Mouse (Mus musculus): ENCODE measurements around the gene Irx4.

Gene Irx4

GRCm38 (mm10) chr13:73270451-73271081, 10.3 kb downstream of the Irx4 start:
- peak; percentile 46 for DNase-seq (ENCODE audit: low spot score)

GRCm38 (mm10) chr13:73271336-73272242, 11.3 kb downstream of the Irx4 start:
- peak; percentile 44 for DNase-seq (ENCODE audit: low spot score)

DNA sequence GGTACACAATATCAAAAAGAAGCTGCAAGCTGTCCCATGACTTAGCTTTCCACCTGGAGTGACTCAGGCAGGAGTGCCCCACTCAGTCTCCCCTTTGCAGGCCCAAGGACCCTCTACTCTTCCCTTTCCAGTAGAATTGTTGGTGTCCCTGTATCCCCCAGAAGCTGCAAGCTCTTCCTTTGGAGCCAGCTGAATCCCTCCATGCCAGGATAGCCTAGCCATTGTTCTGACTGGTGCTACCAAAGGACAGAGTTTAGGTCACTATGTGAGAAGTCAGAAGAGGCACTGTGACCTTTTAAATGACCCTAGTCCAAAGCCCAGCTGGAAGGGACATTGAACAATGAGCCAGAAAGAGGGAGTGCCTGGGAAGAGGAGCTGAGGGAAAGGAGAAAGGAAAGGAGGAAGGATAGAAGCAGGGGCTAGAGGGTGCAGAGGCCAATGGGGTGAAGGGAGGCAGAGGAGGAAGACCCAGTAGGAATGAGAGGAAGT, 12.6 kb downstream of the Irx4 start:
- peak; percentile 56 for DNase-seq (ENCODE audit: low spot score)

DNA sequence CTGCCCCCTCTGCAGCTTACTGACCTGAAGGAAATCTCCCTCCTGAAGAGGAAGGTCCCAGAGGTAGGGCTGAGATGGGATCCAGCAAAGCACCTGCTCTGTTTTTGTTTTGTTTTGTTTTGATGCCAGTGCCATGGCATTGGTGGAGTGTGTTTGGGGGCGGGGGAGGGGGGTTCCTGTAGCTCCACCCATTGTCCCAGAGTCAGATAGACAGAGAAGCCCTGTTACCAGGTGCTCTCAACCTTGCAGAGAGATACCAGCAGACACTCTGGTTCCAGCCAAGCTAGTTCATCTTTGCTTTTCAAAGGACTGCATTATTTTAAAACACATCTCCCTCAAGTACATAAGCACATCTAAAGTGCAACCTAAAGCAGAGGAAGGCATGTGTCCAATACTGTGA, 13.3 kb downstream of the Irx4 start:
- DNase-seq (ENCODE audit: low spot score) = no peak

DNA sequence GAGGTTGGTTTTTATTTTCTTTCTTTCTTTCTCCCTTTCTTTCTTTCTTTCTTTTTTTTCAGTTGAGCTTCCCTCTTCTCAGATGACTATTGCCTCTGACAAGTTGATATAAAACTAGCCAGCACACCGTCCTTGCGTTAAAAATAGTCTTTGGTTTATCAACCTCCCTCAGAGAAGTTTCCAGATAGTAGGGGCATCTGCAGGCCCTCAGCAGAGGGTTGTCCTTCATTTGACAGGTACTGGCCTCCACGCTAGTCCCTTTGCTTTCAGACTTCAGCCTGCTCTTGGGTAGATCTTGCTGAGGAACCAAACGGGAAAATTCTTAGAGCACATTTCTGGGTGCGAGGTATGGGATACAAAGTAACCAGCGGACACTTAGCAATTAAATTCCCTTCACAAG, 17.1 kb downstream of the Irx4 start:
- no peak for DNase-seq (ENCODE audit: low spot score)

DNA sequence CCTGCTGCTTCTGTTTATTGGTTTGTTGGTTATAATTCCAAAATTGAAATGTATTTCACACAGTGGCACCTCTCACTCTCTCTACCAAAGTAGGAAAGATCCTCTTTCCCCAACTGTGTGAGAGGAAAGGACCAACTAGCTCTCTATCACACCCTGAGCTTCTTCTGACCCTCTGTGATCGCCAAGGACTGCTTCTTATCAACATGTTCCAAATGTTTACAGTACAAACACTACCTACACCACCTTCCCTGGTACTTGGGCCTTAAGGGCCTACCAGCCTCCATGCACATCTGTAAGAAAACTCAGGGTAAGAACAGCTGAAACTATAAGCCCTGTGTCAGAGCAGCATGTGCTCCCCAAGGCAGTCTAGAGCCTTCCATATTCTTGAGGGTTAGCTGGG, 17.5 kb downstream of the Irx4 start:
- DNase-seq (ENCODE audit: low spot score) = no peak

- DNase-seq (ENCODE audit: low spot score) = no peak
Observed at GRCm38 (mm10) chr13:73279196-73279595, 18.9 kb downstream of the Irx4 start.

DNA sequence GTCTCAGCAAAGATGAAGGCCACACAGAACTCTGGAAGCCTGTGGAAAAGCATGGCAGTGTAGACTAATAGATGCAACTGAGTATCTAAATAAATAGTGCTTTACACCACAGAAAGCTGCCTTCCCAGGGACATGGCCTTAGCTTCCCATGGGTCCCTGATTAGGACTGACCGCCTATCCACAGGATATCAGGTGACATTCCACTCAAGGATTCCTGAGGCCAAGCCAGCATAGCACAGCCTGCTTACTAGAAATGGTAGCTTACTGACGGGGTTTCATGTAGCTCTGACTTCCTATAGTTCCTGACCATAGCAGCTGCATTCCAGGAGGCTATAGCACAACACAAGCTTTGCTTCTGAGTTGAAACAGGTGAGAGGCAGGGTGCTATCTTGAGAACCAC, 22.1 kb downstream of the Irx4 start:
- no peak for DNase-seq (ENCODE audit: low spot score)

GRCm38 (mm10) chr13:73283534-73283933, 23.3 kb downstream of the Irx4 start:
- DNase-seq (ENCODE audit: low spot score) = no peak

DNA sequence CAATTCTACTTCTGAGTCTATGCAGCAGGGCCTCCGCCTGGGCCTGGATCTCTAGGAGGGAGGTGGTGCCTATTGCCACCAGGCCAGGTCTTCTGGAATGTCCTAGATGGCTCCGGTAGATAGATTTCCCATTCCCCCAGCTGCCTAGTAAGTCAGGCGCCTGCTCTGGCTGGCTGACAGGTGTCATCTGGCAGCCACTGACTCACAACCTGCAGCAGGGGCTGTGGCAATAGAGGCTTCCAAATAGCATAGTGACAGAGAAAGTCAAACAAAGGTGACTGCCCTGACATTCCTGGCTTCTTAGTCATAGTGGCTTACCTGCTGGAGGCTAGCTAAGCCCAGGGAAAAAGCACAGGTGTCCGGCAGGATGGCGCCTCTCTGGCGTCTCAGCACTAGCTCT, 29.9 kb downstream of the Irx4 start:
- no peak for DNase-seq (ENCODE audit: low spot score)

DNA sequence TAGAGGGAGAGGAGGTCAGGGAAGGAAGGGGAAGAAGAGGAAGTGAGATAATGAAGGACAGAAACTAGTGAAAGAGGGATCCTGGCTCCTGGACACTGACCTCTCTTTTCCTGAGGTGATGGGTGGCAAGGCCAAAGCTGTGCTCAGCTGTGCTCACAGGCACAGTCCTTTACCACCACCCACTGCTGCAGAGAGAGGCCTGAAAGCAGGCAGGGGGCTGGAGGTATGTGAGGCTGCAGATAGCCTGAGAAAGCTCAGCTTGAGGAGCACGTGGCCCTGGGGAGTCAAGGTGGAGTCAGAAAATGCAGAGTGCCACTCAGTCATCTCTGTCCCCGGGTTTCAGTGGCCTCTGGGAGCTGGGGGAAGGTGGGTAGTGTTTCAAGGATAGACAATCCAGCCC, 30.8 kb downstream of the Irx4 start:
- DNase-seq (ENCODE audit: low spot score) = no peak

DNA sequence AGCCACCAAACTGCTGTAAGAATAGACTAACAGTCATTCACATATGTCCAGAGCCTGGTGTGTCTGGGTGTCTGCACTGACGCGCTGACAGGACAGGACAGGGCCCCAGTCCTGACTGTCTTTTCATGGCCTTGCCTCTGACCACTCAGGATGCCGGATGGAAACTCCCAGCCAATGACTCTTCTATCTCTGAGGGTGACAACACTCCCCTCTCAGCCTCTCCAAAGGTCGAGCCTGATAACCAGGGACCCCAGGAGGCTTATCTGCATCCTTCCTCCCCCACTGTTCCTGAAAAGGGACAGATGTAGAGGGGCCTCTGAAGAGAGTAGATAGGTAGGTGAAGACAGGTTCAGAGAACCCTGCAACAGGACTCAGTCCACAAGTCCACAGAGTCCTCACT, 38.4 kb downstream of the Irx4 start:
- DNase-seq (ENCODE audit: low spot score) = no peak

GRCm38 (mm10) chr13:73299322-73299721, 39.0 kb downstream of the Irx4 start:
- no peak for DNase-seq (ENCODE audit: low spot score)

DNA sequence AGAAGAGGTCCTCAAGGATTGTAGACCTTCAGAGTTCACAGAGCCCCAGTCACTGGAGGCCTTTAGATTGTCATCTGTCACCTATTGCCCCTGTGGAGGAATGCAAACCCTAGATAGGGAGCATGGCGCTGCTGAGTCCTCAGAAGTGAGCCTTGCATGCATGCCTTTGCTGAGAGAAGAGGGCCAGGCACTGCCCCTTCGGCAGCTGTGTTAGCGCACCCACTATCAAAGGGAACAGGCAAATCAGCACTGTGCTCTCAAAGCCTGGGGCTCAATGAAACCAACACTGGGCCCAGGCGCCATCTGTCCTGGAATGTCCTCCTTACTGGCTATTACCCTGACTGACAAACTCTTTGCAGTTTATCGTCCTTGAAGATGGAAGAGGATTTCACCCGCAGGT, 44.5 kb downstream of the Irx4 start:
- peak; percentile 18 for DNase-seq (ENCODE audit: low spot score)

- DNase-seq (ENCODE audit: low spot score) = peak; percentile 28
Observed at GRCm38 (mm10) chr13:73305398-73306084, 45.3 kb downstream of the Irx4 start.

DNA sequence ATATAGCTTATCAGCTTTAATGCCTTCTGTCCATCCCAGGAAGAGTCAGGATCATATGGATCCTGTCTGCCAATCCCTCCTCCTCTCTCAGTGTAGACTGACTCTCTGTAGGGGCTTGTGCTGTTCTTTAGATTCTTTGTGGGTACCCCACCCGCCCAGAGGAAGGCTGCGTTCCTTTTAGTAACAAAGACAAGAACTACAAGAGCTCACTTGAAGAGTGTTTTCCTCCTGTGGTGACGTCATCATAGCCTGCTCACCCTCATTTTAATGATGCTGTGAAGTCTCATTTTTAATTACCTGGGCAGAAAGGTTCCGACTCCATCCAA, 45.8 kb downstream of the Irx4 start:
- DNase-seq (ENCODE audit: low spot score) = no peak

- DNase-seq (ENCODE audit: low spot score) = no peak
Observed at GRCm38 (mm10) chr13:73306430-73306829, 46.2 kb downstream of the Irx4 start.

DNA sequence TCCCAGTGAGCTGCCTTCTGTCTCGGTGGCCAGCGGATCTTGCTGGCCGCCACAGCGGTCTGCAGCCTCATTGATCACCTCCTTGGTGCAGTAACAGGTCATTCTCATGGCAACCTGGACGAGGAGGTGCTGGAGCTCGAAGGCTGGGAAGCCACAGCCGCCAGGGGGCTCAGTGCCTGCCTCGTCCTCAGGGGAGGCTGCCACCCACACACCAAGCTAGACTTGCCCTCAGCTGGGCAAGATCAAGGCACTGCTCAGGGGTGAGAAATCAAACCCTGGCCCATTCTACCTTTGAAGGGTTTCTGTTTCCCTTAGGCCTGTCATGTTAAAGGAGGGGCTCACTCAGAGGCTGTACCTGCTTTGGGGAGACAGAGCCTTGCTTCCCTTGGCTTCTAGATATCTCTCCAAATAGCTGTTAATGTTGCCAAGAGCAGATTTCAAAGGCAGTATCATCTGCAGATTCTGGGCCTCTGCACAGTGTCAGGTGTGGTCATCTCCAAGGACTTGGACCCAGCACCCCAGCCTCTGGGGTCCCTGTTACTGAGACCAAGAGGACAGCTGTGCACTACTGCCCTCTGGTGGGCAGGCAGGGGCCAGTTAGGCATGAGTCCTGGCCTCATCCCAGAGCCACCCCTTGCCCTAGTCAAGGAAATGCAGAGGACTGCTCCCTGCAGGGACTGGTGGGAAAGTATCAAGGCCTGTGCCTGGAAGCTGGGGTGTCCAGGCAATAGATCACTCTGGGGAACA, 50.1 kb downstream of the Irx4 start:
- DNase-seq (ENCODE audit: low spot score) = peak; percentile 85
